Mouse (Mus musculus) olfactory bulb, adult 2 months (tissue): ENCODE results near the gene Dab2ip. TPM values are rescaled to one million over a fixed set of nuclear protein-coding genes. Genes with fewer than 3 reads are reported as not detected.

Source experiments
- H3K27ac ChIP-seq: fragments of 200-500 bp; 2 replicates; pipeline ENCODE4 v1.5.1; 2012; ENCODE audit warnings: low read depth, low read length; ENCODE audit not compliant: insufficient read depth
- H3K4me1 ChIP-seq: fragments of 200-500 bp; 2 replicates; pipeline ENCODE4 v1.6.1; 2012; ENCODE audit warnings: low read length; ENCODE audit not compliant: control insufficient read depth, insufficient read depth
- H3K4me3 ChIP-seq: fragments of 200-500 bp; 2 replicates; pipeline ENCODE4 v1.5.1; 2012; ENCODE audit warnings: mild to moderate bottlenecking, low read depth, low read length, moderate library complexity; ENCODE audit not compliant: insufficient read depth
- CTCF ChIP-seq: fragments of 200-500 bp; IDR thresholded peaks from 2 replicates; pipeline ENCODE4 v1.5.1; 2012; ENCODE audit warnings: low read depth, mild to moderate bottlenecking, low read length, moderate library complexity; ENCODE audit not compliant: insufficient read depth
- POLR2A ChIP-seq: fragments of 200-500 bp; IDR thresholded peaks from 2 replicates; pipeline ENCODE4 v1.6.1; 2012; ENCODE audit warnings: mild to moderate bottlenecking, low read depth, low read length, moderate library complexity; ENCODE audit not compliant: insufficient read depth
- WGBS: fragments of 180-500 bp; shearing (Covaris S2); methylation state at CpG from one replicate; pipeline ENCODE4 v1.1.7; 2018; 5-methylcytosine and 5-hydroxymethylcytosine counted together
- polyA plus RNA-seq: library from polyadenylated mRNA; stranded (reverse); fragments of >200 nt; gene quantifications from 2 replicates; pipeline ENCODE4 v1.2.4, GENCODE M21; 2012; ENCODE audit warnings: low replicate concordance; ENCODE audit not compliant: missing spikeins, insufficient read depth, insufficient read length

The Dab2ip gene
- polyA plus RNA-seq, 1 experiment = not detected

- no peaks in the 10 kb centered on the region for H3K4me1 ChIP-seq
Measured at GRCm38 (mm10) chr2:35574643-35575042, 16.6 kb downstream of the Dab2ip start.

GRCm38 (mm10) chr2:35576675-35577074 lies 18.6 kb downstream of the Dab2ip start:
- Histone ChIP-seq H3K27ac (no peak overlapping the region), H3K4me3 (no peak overlapping the region), H3K4me1 (peaks cover 5% of the 10 kb centered on the region)
- no peak for TF ChIP-seq CTCF
- 95% methylated on average over 3 of the region's 3 CpGs for WGBS

More at GRCm38 (mm10) chr2:35574643-35575042, 16.6 kb downstream of the Dab2ip start:
- no peak overlapping the region for H3K27ac ChIP-seq
- TF ChIP-seq CTCF (no peak), POLR2A (no peak)
- H3K4me3 ChIP-seq = no peak overlapping the region
- 74% methylated on average over 1 of the region's 1 CpGs for WGBS

GRCm38 (mm10) chr2:35580111-35580510 lies 22.0 kb downstream of the Dab2ip start:
- TF ChIP-seq POLR2A (no peak), CTCF (no peak)
- Histone ChIP-seq H3K27ac (no peak overlapping the region), H3K4me3 (no peak overlapping the region), H3K4me1 (peaks cover 19% of the 10 kb centered on the region)
- 88% methylated on average over 4 of the region's 4 CpGs for WGBS

GRCm38 (mm10) chr2:35581501-35582340 lies 23.7 kb downstream of the Dab2ip start:
- WGBS = 5% methylated on average over 76 of the region's 76 CpGs
- Histone ChIP-seq H3K27ac (no peak overlapping the region), H3K4me1 (peaks cover 19% of the 10 kb centered on the region), H3K4me3 (peak overlapping the region; percentile 38)
- TF ChIP-seq CTCF = no peak
- TF ChIP-seq POLR2A = no peak

- no peak for TF ChIP-seq POLR2A
- no peak for TF ChIP-seq CTCF
- Histone ChIP-seq H3K4me3 (peak overlapping the region; percentile 38), H3K27ac (no peak overlapping the region), H3K4me1 (peaks cover 19% of the 10 kb centered on the region)
- WGBS = 3% methylated on average over 46 of the region's 46 CpGs
Measured at GRCm38 (mm10) chr2:35582341-35582941, 24.4 kb downstream of the Dab2ip start.

- Histone ChIP-seq H3K27ac (no peak overlapping the region), H3K4me3 (no peak overlapping the region), H3K4me1 (peaks cover 19% of the 10 kb centered on the region)
- WGBS = 89% methylated on average over 5 of the region's 5 CpGs
- TF ChIP-seq POLR2A (no peak), CTCF (no peak)
Measured at GRCm38 (mm10) chr2:35583406-35583805, 25.3 kb downstream of the Dab2ip start.

GRCm38 (mm10) chr2:35584011-35584410 lies 25.9 kb downstream of the Dab2ip start:
- Histone ChIP-seq H3K27ac (no peak overlapping the region), H3K4me3 (no peak overlapping the region), H3K4me1 (peaks cover 19% of the 10 kb centered on the region)
- no peak for TF ChIP-seq CTCF
- no peak for TF ChIP-seq POLR2A
- over 99% methylated on average over 3 of the region's 3 CpGs for WGBS

GRCm38 (mm10) chr2:35588368-35588767 lies 30.3 kb downstream of the Dab2ip start:
- TF ChIP-seq CTCF (no peak), POLR2A (no peak)
- H3K4me3 ChIP-seq = no peak overlapping the region
- H3K27ac ChIP-seq = no peak overlapping the region
- 63% methylated on average over 9 of the region's 9 CpGs for WGBS
- H3K4me1 ChIP-seq = peaks cover 8% of the 10 kb centered on the region

GRCm38 (mm10) chr2:35589385-35589784 lies 31.3 kb downstream of the Dab2ip start:
- TF ChIP-seq POLR2A (no peak), CTCF (no peak)
- H3K4me1 ChIP-seq = peaks cover 10% of the 10 kb centered on the region
- no peak overlapping the region for H3K4me3 ChIP-seq
- H3K27ac ChIP-seq = no peak overlapping the region
- WGBS = 95% methylated on average over 10 of the region's 10 CpGs
